In the genomic region with DNA sequence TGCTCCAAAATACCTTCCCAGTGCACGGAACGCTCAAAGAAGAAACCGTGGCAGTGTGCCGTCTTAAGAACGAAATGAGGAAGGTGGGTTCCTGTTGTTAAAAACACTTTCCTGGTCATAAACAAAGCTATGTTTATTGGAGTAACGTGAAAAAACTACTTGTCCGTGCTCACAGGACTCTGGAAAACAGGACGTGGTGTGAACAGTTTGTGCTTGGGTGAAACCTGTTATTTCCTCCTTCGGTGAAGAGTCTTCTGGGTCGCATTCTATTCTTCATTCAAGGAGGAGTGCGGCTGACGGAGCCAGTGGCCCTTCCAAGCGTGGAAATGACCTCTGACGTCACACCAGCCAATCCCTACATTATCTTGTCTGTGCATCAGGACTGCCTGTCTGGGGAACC, we compare ENCODE assay signal across 24 mouse cellular contexts.
DNase-seq lines count a peak whose midpoint lies in the region; ATAC-seq and TF ChIP-seq lines count a peak whose summit lies in the region.
"Had no signal": no experiment of that assay in that cellular context is flagged by ENCODE, and none has a peak within 500 bp of the region (broad histone marks: within the 10 kb centered on the region; RNA-seq: fewer than 3 reads in every experiment).

No protein-coding gene starts in this region.

- peaks cover 4% of the 10 kb centered on the region; the same call in 1 of the 2 replicates for H3K4me1 ChIP-seq in lung, postnatal 0 days (ENCODE audit: insufficient read depth, low read depth, low read length)
- peaks cover 3% of the 10 kb centered on the region; the same call in 1 of the 2 replicates for H3K4me1 ChIP-seq in lung, adult 2 months (ENCODE audit: control insufficient read depth, insufficient read depth, low read length)
- H3K4me1 ChIP-seq in midbrain, embryonic 11.5 days (ENCODE audit: control insufficient read depth, insufficient read depth, low read length): peaks cover 9% of the 10 kb centered on the region
- H3K4me1 ChIP-seq in midbrain, embryonic 14.5 days (ENCODE audit: control insufficient read depth, insufficient read depth, low read length): no peaks in the 10 kb centered on the region
- H3K4me1 ChIP-seq in cerebellum, adult 2 months (ENCODE audit: control insufficient read depth, insufficient read depth, low read length): no peaks in the 10 kb centered on the region

- TF ChIP-seq EP300 in lung, postnatal 0 days (IDR thresholded peaks at IDR 0.05): peak; percentile 84

- H3K27ac ChIP-seq in gastrocnemius, adult 2 months: peak overlapping the region; percentile 49; the same call in 1 of the 2 replicates
- no peak overlapping the region for H3K27ac ChIP-seq in lung, postnatal 0 days (ENCODE audit: low read length)
- no peak overlapping the region for H3K27ac ChIP-seq in midbrain, embryonic 11.5 days (ENCODE audit: low read depth, low read length)
- H3K27ac ChIP-seq in midbrain, embryonic 14.5 days (replicated peaks; ENCODE audit: low read depth, low read length): no peak overlapping the region
- H3K27ac ChIP-seq in cerebellum, adult 2 months (ENCODE audit: insufficient read depth, low read length): no peak overlapping the region
- H3K27ac ChIP-seq: embryonic facial prominence, embryonic 12.5 days; embryonic facial prominence, embryonic 15.5 days; heart, embryonic 10.5 days; heart, embryonic 13.5 days; hindbrain, embryonic 12.5 days; hindbrain, embryonic 15.5 days had no signal

- H3K27me3 ChIP-seq in lung, postnatal 0 days (replicated peaks; ENCODE audit: insufficient read depth, low read length): no peaks in the 10 kb centered on the region
- H3K27me3 ChIP-seq in midbrain, embryonic 11.5 days (ENCODE audit: control insufficient read depth, insufficient read depth, low read length): no peaks in the 10 kb centered on the region
- no peaks in the 10 kb centered on the region for H3K27me3 ChIP-seq in midbrain, embryonic 14.5 days (ENCODE audit: control insufficient read depth, insufficient read depth, low read length)
- H3K27me3 ChIP-seq in cerebellum, adult 2 months (ENCODE audit: control insufficient read depth, insufficient read depth, low read length): no peaks in the 10 kb centered on the region
- H3K27me3 ChIP-seq: CH12.LX; embryonic facial prominence, embryonic 12.5 days; embryonic facial prominence, embryonic 15.5 days; heart, embryonic 13.5 days; hindbrain, embryonic 12.5 days; hindbrain, embryonic 15.5 days; Patski had no signal

- ATAC-seq in lung, postnatal 0 days: peak; percentile 51; the same call in 1 of the 2 replicates
- no peak for ATAC-seq in midbrain, embryonic 11.5 days (ENCODE audit: low FRiP score)
- ATAC-seq in midbrain, embryonic 14.5 days (ENCODE audit: low FRiP score, low TSS enrichment): no peak
- ATAC-seq: forebrain, embryonic 14.5 days; forebrain, postnatal 0 days; Patski had no signal

- no peak overlapping the region for H3K4me2 ChIP-seq in lung, postnatal 0 days (replicated peaks; ENCODE audit: low read depth, low read length)
- no peak overlapping the region for H3K4me2 ChIP-seq in midbrain, embryonic 11.5 days
- H3K4me2 ChIP-seq in midbrain, embryonic 14.5 days (ENCODE audit: low read length): no peak overlapping the region
- H3K4me2 ChIP-seq: embryonic facial prominence, embryonic 12.5 days; embryonic facial prominence, embryonic 15.5 days; heart, embryonic 13.5 days; hindbrain, embryonic 12.5 days; hindbrain, embryonic 15.5 days had no signal

- no peak overlapping the region for H3K9ac ChIP-seq in lung, postnatal 0 days (replicated peaks; ENCODE audit: low read depth)
- H3K9ac ChIP-seq in midbrain, embryonic 11.5 days (ENCODE audit: low read length): no peak overlapping the region
- H3K9ac ChIP-seq in midbrain, embryonic 14.5 days (replicated peaks; ENCODE audit: low read length): no peak overlapping the region
- H3K9ac ChIP-seq: embryonic facial prominence, embryonic 12.5 days; embryonic facial prominence, embryonic 15.5 days; forebrain, postnatal 0 days; heart, embryonic 13.5 days; hindbrain, embryonic 12.5 days; hindbrain, embryonic 15.5 days had no signal

- H3K4me3 ChIP-seq in gastrocnemius, adult 2 months: no peak overlapping the region; the same call in 1 of the 2 replicates
- no peak overlapping the region for H3K4me3 ChIP-seq in lung, postnatal 0 days (ENCODE audit: low read depth, low read length)
- H3K4me3 ChIP-seq in lung, adult 2 months (replicated peaks; ENCODE audit: extremely low read depth, low read depth, low read length): no peak overlapping the region
- H3K4me3 ChIP-seq in midbrain, embryonic 11.5 days (ENCODE audit: low read depth, low read length): no peak overlapping the region
- H3K4me3 ChIP-seq in midbrain, embryonic 14.5 days (replicated peaks; ENCODE audit: low read depth, low read length): no peak overlapping the region
- no peak overlapping the region for H3K4me3 ChIP-seq in cerebellum, adult 2 months (replicated peaks; ENCODE audit: insufficient read depth, low read depth, low read length)
- H3K4me3 ChIP-seq: embryonic facial prominence, embryonic 12.5 days; embryonic facial prominence, embryonic 15.5 days; heart, embryonic 10.5 days; heart, embryonic 13.5 days; hindbrain, embryonic 12.5 days; hindbrain, embryonic 15.5 days had no signal

- H3K9me3 ChIP-seq in lung, postnatal 0 days (ENCODE audit: low read length): no peaks in the 10 kb centered on the region
- no peaks in the 10 kb centered on the region for H3K9me3 ChIP-seq in midbrain, embryonic 11.5 days (ENCODE audit: control insufficient read depth, low read length)
- no peaks in the 10 kb centered on the region for H3K9me3 ChIP-seq in midbrain, embryonic 14.5 days (ENCODE audit: control insufficient read depth, low read length)
- H3K9me3 ChIP-seq: embryonic facial prominence, embryonic 12.5 days; embryonic facial prominence, embryonic 15.5 days; G1E; heart, embryonic 10.5 days; heart, embryonic 13.5 days; hindbrain, embryonic 12.5 days; hindbrain, embryonic 15.5 days had no signal

- DNase-seq in gastrocnemius, adult 2 months: no peak
- no peak for DNase-seq in gastrocnemius, postnatal 36 days
- DNase-seq in lung, postnatal 0 days (ENCODE audit: low spot score): peak; percentile 15
- no peak for DNase-seq in lung, adult 2 months
- DNase-seq in midbrain, embryonic 11.5 days (ENCODE audit: low spot score, missing footprints): peak; percentile 54
- no peak for DNase-seq in midbrain, embryonic 14.5 days
- no peak for DNase-seq in cerebellum, adult 2 months
- DNase-seq: adrenal gland, postnatal 25 days; B cell, adult 2 months; cerebellum, adult 11-12 months; cerebellum, adult 9-11 months; cerebellum, postnatal 25 days; forebrain, postnatal 0 days; gastrocnemius, postnatal 25 days had no signal

- TF ChIP-seq CTCF in gastrocnemius, adult 2 months (IDR thresholded peaks at IDR 0.05): no peak
- TF ChIP-seq CTCF in lung, postnatal 0 days (IDR thresholded peaks at IDR 0.05): no peak
- no peak for TF ChIP-seq CTCF in lung, adult 2 months (IDR thresholded peaks at IDR 0.05; ENCODE audit: insufficient read depth, low read length)
- no peak for TF ChIP-seq CTCF in cerebellum, adult 2 months (IDR thresholded peaks at IDR 0.05; ENCODE audit: borderline replicate concordance, insufficient read depth, low read depth, low read length)

- TF ChIP-seq POLR2A in lung, adult 2 months (IDR thresholded peaks at IDR 0.05; ENCODE audit: borderline replicate concordance, extremely low read depth, low read depth, low read length): no peak
- TF ChIP-seq POLR2A in cerebellum, adult 2 months (IDR thresholded peaks at IDR 0.05; ENCODE audit: borderline replicate concordance, insufficient read depth, low read length): no peak

- intact Hi-C loops in gastrocnemius, adult 2 months (cut with DNase I): no loop called here
- intact Hi-C loops in gastrocnemius, postnatal 36 days (cut with DNase I): no loop called here

- no peaks in the 10 kb centered on the region for H3K36me3 ChIP-seq in lung, postnatal 0 days (ENCODE audit: insufficient read depth, low read length)
- H3K36me3 ChIP-seq in midbrain, embryonic 11.5 days (ENCODE audit: control insufficient read depth, insufficient read depth, low read length): no peaks in the 10 kb centered on the region
- H3K36me3 ChIP-seq in midbrain, embryonic 14.5 days (ENCODE audit: control insufficient read depth, insufficient read depth, low read length): no peaks in the 10 kb centered on the region
- H3K36me3 ChIP-seq: embryonic facial prominence, embryonic 12.5 days; embryonic facial prominence, embryonic 15.5 days; heart, embryonic 10.5 days; heart, embryonic 13.5 days; hindbrain, embryonic 12.5 days; hindbrain, embryonic 15.5 days had no signal

- WGBS in lung, postnatal 0 days: 66% methylated on average over 14 of the region's 14 CpGs
- 61% methylated on average over 14 of the region's 14 CpGs for WGBS in lung, adult 2 months
- 89% methylated on average over 14 of the region's 14 CpGs for WGBS in midbrain, embryonic 11.5 days
- WGBS in midbrain, embryonic 14.5 days: 92% methylated on average over 14 of the region's 14 CpGs
- WGBS in cerebellum, adult 2 months: 92% methylated on average over 14 of the region's 14 CpGs

Comparison
In these comparisons a context has a peak if more than half of its experiments do, and no peak if none do; other contexts are left out.
1. DNase-seq: peak in lung, postnatal 0 days (single experiment) and midbrain, embryonic 11.5 days (single experiment); none in gastrocnemius, adult 2 months (single experiment), gastrocnemius, postnatal 36 days (0 of 2), lung, adult 2 months (single experiment), midbrain, embryonic 14.5 days (single experiment) and cerebellum, adult 2 months (0 of 2).